Mouse (Mus musculus) stomach, embryonic 15.5 days (tissue): ENCODE measurements around the gene H2-Ab1. TPM values are rescaled to one million over a fixed set of nuclear protein-coding genes. Genes with fewer than 3 reads are reported as not detected.

Source experiments
- ATAC-seq: fragments of 200-750 bp; cut with Nextera tagmentation; 2 replicates; pipeline ENCODE4 v1.8.0; 2017; ENCODE audit warnings: low read depth, moderate number of reproducible peaks, moderate TSS enrichment; ENCODE audit not compliant: insufficient read depth, low FRiP score
- H3K27ac ChIP-seq: fragments of 300-500 bp; sonication (generic); 2 replicates; pipeline ENCODE4 v1.5.1; 2015; ENCODE audit warnings: mild to moderate bottlenecking, inconsistent platforms
- H3K27me3 ChIP-seq: fragments of 300-500 bp; sonication (generic); replicated peaks from 2 replicates; pipeline ENCODE4 v1.6.1; 2015; ENCODE audit warnings: inconsistent platforms
- H3K36me3 ChIP-seq: fragments of 300-500 bp; sonication (generic); 2 replicates; pipeline ENCODE4 v1.6.1; 2015; ENCODE audit warnings: inconsistent platforms
- H3K4me1 ChIP-seq: fragments of 300-500 bp; sonication (generic); 2 replicates; pipeline ENCODE4 v1.6.1; 2015; ENCODE audit warnings: inconsistent platforms
- H3K4me2 ChIP-seq: fragments of 300-500 bp; sonication (generic); 2 replicates; pipeline ENCODE4 v1.6.1; 2015; ENCODE audit warnings: mild to moderate bottlenecking, inconsistent platforms
- H3K4me3 ChIP-seq: fragments of 300-500 bp; sonication (generic); replicated peaks from 2 replicates; pipeline ENCODE4 v1.5.1; 2015; ENCODE audit warnings: inconsistent platforms
- H3K9ac ChIP-seq: fragments of 300-500 bp; sonication (generic); 2 replicates; pipeline ENCODE4 v1.6.1; 2015; ENCODE audit warnings: inconsistent platforms
- H3K9me3 ChIP-seq: fragments of 300-500 bp; sonication (generic); 2 replicates; pipeline ENCODE4 v1.6.1; 2016; ENCODE audit warnings: inconsistent platforms
- WGBS: fragments of 180-500 bp; shearing (Covaris S2); methylation state at CpG from one replicate; pipeline ENCODE4 v1.1.7; 2015; 5-methylcytosine and 5-hydroxymethylcytosine counted together
- polyA plus RNA-seq: library from polyadenylated mRNA; unstranded; fragments of >200 nt; fragmentation: Nextera tagmentation; extraction: Ambion mirVana; gene quantifications from 2 replicates; pipeline ENCODE4 v1.2.1, GENCODE M21; 2015

Gene H2-Ab1
- polyA plus RNA-seq, 1 experiment from 2014 or later: 18.1 TPM

DNA sequence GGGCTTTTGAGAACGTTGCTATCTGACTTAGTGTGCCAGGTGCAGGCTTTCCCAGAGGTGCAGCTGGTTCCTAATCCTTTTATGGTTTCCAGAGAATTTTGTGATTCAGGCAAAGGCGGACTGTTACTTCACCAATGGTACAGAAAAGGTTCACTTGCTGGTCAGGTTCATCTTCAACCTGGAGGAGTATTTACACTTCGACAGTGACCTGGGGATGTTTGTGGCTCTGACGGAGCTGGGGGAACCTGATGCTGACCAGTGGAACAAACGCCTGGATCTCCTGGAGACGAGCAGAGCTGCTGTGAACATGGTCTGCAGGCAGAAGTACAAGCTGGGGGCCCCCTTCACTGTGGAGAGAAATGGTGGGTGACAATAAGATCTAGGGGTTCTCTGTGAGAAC, 16.6 kb upstream of the H2-Ab1 start:
- Histone ChIP-seq H3K4me2 (no peak overlapping the region), H3K27ac (no peak overlapping the region), H3K4me1 (no peaks in the 10 kb centered on the region), H3K9me3 (no peaks in the 10 kb centered on the region), H3K4me3 (no peak overlapping the region), H3K27me3 (no peaks in the 10 kb centered on the region), H3K36me3 (no peaks in the 10 kb centered on the region), H3K9ac (no peak overlapping the region)
- ATAC-seq: no peak
- 70% methylated on average over 6 of the region's 6 CpGs for WGBS

DNA sequence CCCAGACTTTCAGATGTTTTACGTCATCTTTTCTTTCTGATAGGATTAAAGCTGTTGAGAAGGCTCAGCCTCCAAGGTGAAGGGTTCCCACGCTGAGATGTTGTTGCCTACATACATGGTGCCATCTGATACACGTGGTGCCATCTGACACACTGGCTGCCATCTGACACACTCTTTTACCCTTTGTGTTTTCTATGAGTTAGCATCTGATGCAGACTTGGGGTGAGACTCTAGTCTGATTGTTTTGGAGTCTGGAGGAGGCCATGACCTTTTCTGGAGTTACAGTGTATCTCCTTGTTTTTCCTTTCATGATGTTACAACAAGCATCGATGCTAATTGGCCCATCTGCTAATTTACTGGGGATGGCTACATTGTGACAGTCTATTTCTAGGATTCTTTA, 12.8 kb upstream of the H2-Ab1 start:
- Histone ChIP-seq H3K9me3 (no peaks in the 10 kb centered on the region), H3K4me2 (no peak overlapping the region), H3K27ac (no peak overlapping the region), H3K4me1 (no peaks in the 10 kb centered on the region), H3K36me3 (no peaks in the 10 kb centered on the region), H3K4me3 (no peak overlapping the region), H3K9ac (no peak overlapping the region), H3K27me3 (no peaks in the 10 kb centered on the region)
- ATAC-seq: no peak
- WGBS: 60% methylated on average over 4 of the region's 4 CpGs

DNA sequence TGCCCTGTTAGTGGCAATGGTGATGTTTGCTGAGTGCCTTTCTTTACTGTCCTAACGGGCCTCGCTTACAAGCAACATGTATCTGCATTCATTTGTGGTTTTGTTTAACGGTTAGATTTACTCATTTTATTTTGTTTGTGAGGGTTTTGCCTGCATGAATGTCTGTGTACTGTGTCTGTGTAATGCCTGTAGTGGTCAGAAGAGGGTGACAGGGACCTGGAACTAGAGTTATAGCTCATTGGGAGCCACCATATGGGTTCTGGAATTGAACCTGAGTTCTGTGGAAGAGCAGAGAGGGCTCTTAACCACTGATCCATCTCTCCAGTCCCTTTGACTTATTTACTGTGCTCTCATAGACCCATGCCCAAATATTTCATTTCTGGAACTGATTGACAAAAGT, 10.4 kb upstream of the H2-Ab1 start:
- Histone ChIP-seq H3K4me3 (no peak overlapping the region), H3K27me3 (no peaks in the 10 kb centered on the region), H3K9me3 (no peaks in the 10 kb centered on the region), H3K9ac (no peak overlapping the region), H3K27ac (no peak overlapping the region), H3K36me3 (no peaks in the 10 kb centered on the region), H3K4me1 (no peaks in the 10 kb centered on the region), H3K4me2 (no peak overlapping the region)
- no peak for ATAC-seq
- WGBS: 83% methylated on average over 3 of the region's 3 CpGs

DNA sequence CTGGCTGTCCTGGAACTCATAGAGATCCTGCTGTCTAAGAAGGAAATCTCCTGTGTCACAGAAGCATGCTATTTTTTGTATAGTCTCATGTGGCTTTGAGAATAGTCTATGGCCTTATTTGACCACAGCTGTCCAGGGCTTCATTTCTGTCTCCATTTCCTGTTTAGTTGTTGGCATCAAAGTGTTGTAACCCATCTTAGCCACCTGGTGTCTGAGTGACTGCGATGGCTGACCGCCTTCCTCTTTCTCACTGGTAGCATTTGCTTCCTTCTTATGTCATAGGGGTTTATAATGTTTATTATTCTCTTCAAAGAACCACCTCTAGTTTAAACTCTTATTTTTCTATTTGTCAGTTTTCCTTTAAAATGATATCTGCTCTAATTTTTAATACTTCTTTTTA, 8.7 kb upstream of the H2-Ab1 start:
- no peaks in the 10 kb centered on the region for H3K27me3 ChIP-seq
- H3K36me3 ChIP-seq: no peaks in the 10 kb centered on the region
- no peak for ATAC-seq
- no peak overlapping the region for H3K4me2 ChIP-seq
- 61% methylated on average over 2 of the region's 2 CpGs for WGBS
- no peak overlapping the region for H3K4me3 ChIP-seq
- no peaks in the 10 kb centered on the region for H3K4me1 ChIP-seq
- H3K9me3 ChIP-seq: no peaks in the 10 kb centered on the region
- H3K9ac ChIP-seq: no peak overlapping the region
- no peak overlapping the region for H3K27ac ChIP-seq

DNA sequence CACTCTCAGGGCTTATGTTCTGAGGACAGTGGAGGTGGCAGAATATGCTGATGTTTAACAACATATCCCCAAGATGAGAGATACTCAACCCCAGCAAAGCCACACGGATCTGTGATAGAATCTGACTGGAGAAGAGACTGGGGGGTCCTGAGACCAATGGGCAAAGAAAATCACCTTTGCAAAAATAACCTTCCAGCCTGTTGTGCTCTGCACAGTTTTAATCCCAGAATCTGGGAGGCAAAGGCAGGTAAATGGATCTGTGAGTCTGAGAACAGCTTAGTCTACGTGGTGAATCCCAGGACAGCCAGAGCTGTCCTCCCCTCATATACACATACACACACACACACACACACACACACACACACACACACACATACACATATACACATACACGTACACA, 8.1 kb upstream of the H2-Ab1 start:
- Histone ChIP-seq H3K9ac (no peak overlapping the region), H3K4me1 (no peaks in the 10 kb centered on the region), H3K27ac (no peak overlapping the region), H3K27me3 (no peaks in the 10 kb centered on the region), H3K4me2 (no peak overlapping the region), H3K4me3 (no peak overlapping the region), H3K36me3 (no peaks in the 10 kb centered on the region), H3K9me3 (no peaks in the 10 kb centered on the region)
- ATAC-seq: no peak
- WGBS: 37% methylated on average over 3 of the region's 3 CpGs

DNA sequence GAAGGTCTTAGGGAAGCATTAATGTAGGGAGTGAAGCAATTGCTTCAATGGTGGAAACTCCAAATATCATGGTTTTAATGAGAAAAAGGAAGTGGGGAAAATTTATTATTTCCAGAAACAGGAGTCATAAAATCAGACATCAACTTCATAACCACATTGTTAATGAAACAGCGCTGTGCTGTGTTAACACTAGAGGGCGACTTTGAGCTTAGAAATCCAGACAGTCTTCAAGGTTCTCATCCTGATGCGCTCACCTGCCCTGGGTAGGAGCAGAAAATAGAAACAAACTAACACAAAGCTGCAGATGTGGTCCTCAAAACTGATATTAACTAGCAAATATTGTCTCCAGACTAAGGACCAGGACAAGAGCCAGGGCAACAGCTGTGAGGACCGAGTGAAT, 7.6 kb upstream of the H2-Ab1 start:
- Histone ChIP-seq H3K4me3 (no peak overlapping the region), H3K36me3 (no peaks in the 10 kb centered on the region), H3K27me3 (no peaks in the 10 kb centered on the region), H3K9ac (no peak overlapping the region), H3K27ac (no peak overlapping the region), H3K4me1 (no peaks in the 10 kb centered on the region), H3K4me2 (no peak overlapping the region), H3K9me3 (no peaks in the 10 kb centered on the region)
- 15% methylated on average over 4 of the region's 4 CpGs for WGBS
- no peak for ATAC-seq

DNA sequence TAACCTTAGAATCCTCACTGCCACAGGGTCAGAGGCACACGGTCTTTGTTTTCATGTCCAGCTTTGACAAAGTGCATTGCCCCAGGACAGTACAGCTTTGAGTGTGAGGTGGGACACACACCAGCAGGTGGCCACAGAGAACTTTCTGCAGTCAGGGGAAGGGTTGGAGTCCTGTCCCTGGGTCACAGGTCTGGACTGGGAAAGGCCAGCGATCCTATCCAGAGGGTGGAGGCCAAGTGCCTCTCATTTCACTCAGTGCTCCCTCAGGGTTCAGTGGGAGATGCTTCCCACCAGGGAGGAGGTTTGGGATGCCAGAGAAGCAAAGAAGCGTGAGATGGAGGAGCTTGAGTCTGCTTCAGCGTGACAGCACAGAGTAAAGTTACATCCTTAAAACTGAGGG, 5.8 kb upstream of the H2-Ab1 start:
- H3K4me3 ChIP-seq: no peak overlapping the region
- H3K4me2 ChIP-seq: no peak overlapping the region
- H3K9ac ChIP-seq: no peak overlapping the region
- no peaks in the 10 kb centered on the region for H3K36me3 ChIP-seq
- no peaks in the 10 kb centered on the region for H3K4me1 ChIP-seq
- no peaks in the 10 kb centered on the region for H3K27me3 ChIP-seq
- 42% methylated on average over 4 of the region's 4 CpGs for WGBS
- no peak overlapping the region for H3K27ac ChIP-seq
- ATAC-seq: no peak
- no peaks in the 10 kb centered on the region for H3K9me3 ChIP-seq

DNA sequence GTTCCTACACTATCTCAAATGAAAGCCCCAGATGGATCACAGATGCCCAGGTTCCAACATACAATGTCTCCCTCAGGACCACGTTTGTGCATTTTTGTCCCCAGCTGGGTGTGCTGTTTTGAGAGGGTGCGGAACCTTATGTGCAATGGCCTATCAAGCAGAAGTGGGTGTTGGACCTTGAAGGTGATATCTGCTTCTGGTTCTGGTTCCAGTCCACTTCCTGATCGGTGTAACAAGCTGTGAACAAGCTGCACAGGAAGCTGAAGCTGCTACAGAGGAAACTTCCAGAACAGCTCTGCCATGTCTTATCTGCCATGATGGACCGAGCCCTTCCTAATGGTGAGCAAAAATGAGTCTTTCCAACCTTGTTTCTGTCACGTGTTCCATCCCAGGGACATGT, 988 bp upstream of the H2-Ab1 start:
- Histone ChIP-seq H3K9ac (no peak overlapping the region), H3K4me2 (no peak overlapping the region), H3K27me3 (no peaks in the 10 kb centered on the region), H3K4me1 (peaks cover 4% of the 10 kb centered on the region; the same call in 1 of the 2 replicates), H3K36me3 (no peaks in the 10 kb centered on the region), H3K4me3 (no peak overlapping the region), H3K9me3 (no peaks in the 10 kb centered on the region), H3K27ac (no peak overlapping the region)
- no peak for ATAC-seq
- 71% methylated on average over 5 of the region's 5 CpGs for WGBS

DNA sequence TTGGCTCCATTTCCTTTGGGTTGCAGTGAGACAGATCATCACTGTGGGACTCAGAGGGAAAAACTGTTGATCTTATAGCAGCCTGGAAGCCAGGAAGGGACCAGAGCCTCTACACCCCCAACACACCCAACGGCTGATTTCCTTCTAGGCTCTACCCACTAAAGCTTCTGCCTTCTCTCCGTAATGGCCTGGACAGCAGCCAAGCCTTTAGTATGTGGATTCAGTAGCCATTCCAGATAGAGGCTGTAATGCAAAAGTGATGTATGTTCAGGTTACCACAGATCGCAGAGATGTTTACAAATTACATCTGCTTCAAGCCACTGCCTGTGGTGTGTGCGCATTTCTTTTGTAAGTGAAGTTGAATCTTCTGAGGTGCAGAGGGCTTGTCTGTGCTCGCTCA, 3.1 kb downstream of the H2-Ab1 start:
- H3K27me3 ChIP-seq: peaks cover 32% of the 10 kb centered on the region
- peaks cover 23% of the 10 kb centered on the region for H3K4me1 ChIP-seq
- no peaks in the 10 kb centered on the region for H3K36me3 ChIP-seq
- H3K9ac ChIP-seq: no peak overlapping the region
- no peaks in the 10 kb centered on the region for H3K9me3 ChIP-seq
- no peak overlapping the region for H3K4me3 ChIP-seq
- ATAC-seq: no peak
- 33% methylated on average over 5 of the region's 5 CpGs for WGBS
- no peak overlapping the region for H3K27ac ChIP-seq
- no peak overlapping the region for H3K4me2 ChIP-seq

DNA sequence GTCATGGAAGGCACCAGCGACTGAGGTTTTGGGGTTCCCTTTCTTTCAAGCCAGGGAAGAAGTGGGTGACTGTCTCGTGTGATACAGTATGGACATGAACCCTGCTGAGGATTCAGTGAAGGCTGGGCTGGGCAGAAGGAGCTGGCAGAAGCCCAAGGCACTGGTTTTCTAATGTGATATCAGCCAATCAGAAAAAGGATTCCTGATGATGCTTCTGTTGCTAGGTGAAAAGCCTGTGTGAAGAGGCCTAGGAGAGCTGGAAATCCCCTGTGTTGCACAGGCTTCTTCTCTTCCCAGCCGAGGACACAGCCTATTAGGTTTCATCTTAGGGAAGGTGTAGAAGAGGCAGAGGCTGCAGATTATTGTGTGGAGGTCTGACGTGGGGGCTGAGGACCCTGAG, 4.0 kb downstream of the H2-Ab1 start:
- Histone ChIP-seq H3K27ac (no peak overlapping the region; the same call in 1 of the 2 replicates), H3K36me3 (no peaks in the 10 kb centered on the region), H3K4me3 (no peak overlapping the region), H3K9me3 (no peaks in the 10 kb centered on the region), H3K4me1 (peaks cover 23% of the 10 kb centered on the region), H3K9ac (no peak overlapping the region), H3K4me2 (no peak overlapping the region), H3K27me3 (peaks cover 33% of the 10 kb centered on the region)
- 29% methylated on average over 4 of the region's 4 CpGs for WGBS
- peak; percentile 44; the same call in 1 of the 2 replicates for ATAC-seq

DNA sequence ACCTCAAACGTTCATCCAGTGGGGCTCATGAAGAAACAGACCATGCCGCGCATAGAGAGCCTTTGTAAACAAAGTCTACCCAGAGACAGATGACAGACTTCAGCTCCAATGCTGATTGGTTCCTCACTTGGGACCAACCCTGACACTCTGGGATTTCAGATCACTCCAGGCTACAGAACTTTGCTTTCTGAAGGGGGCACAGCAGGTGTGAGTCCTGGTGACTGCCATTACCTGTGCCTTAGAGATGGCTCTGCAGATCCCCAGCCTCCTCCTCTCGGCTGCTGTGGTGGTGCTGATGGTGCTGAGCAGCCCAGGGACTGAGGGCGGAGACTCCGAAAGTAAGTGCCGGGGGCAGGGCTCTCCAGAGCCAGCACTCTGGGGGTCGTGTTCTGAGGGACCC, 5.6 kb downstream of the H2-Ab1 start:
- no peaks in the 10 kb centered on the region for H3K36me3 ChIP-seq
- peak overlapping the region; percentile 46 for H3K4me3 ChIP-seq
- WGBS: under 1% methylated on average over 8 of the region's 8 CpGs
- H3K27ac ChIP-seq: no peak overlapping the region
- H3K27me3 ChIP-seq: peaks cover 33% of the 10 kb centered on the region
- peaks cover 23% of the 10 kb centered on the region for H3K4me1 ChIP-seq
- H3K4me2 ChIP-seq: peak overlapping the region; percentile 98
- peak; percentile 69 for ATAC-seq
- H3K9ac ChIP-seq: no peak overlapping the region
- H3K9me3 ChIP-seq: no peaks in the 10 kb centered on the region

DNA sequence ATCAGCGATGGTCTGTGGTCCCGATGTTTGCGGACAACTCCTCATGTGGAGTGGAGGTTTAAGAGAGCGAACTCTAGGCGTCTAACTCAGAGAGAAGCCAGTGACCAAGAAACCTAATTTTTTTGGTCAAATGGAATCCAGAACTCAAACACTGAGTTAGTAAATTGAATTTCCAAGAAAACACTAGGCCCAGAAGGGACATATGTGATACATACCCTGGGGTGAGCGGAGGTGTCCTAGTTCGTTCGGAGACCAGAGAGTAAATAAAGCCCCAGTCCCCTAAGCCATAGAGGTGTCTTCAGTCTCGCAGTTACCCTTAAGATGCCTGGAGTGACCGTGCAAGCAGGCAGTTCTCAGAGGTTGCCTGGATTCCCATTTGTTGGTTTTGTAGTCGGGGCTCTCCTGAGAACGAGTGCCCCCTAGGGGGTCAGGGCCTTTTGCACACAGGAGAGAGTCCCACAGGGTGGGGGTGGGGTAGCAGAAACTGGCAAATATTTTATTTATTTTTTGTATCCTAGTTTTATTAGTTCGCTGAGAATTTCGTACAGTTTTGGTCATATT, 6.4 kb downstream of the H2-Ab1 start:
- Histone ChIP-seq H3K4me3 (peak overlapping the region; percentile 50), H3K4me1 (peaks cover 23% of the 10 kb centered on the region), H3K27ac (no peak overlapping the region), H3K9me3 (no peaks in the 10 kb centered on the region), H3K9ac (no peak overlapping the region), H3K36me3 (no peaks in the 10 kb centered on the region), H3K4me2 (peak overlapping the region; percentile 98), H3K27me3 (peaks cover 33% of the 10 kb centered on the region)
- ATAC-seq: no peak
- 10% methylated on average over 14 of the region's 14 CpGs for WGBS
